Mouse (Mus musculus): ENCODE measurements around the gene Gnb3. TPM values are rescaled to one million over a fixed set of nuclear protein-coding genes. Genes with fewer than 3 reads are reported as not detected.

Gene Gnb3
- 11.1 TPM for polyA plus RNA-seq (2014; fragmentation: Illumina TruSeq; extraction: RNeasy Lipid Tissue Mini Kit (QIAGEN cat#74804); ENCODE audit: low read depth, low replicate concordance)

DNA sequence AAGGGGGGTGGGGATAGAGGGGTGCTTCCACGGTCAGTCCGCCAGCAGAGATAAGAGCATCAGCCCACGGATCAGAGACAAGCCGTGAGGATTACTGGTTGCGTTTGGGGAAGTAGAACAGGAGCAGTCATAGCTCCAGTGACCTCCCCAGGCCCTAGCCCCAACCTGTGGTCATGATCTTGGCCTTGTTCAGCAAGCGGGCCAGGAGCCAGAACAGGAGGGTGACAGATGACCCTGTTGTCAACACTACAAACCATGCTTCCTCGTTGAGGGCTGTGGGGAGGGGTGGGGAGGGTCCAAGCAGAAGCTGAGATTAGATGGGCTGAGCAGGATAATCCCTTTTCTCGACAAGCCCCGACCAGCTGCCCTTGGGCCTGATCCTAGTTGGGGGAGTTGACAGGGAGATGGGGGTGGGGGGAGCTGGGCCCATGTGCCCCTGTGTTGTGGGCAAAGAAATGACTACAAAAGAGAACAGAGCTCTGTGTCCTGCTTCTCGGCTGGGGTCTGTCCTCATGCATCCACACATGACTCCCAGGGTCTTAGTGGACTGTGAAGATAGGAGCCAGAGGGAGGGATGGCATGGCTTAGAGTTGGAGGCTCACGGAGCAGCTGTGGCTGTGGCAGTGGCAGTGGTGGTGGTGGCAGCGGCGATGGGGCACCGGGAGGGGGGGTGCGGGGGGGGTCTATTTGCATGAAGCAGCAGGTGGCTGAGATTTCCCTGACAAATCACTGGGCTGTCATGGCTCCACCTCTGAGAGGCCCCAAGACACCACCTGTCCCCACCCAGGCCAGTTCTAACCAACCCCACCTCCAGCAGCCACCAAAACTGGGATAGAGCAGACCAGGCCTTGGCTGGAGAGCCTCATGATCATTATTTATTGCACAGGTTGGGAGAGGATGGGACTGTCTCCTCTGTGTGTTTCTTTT is at the start of gene Gnb3:
Gnb3 (minus strand) TSS at position 35 of the 927 bp plus-strand sequence.

DNA sequence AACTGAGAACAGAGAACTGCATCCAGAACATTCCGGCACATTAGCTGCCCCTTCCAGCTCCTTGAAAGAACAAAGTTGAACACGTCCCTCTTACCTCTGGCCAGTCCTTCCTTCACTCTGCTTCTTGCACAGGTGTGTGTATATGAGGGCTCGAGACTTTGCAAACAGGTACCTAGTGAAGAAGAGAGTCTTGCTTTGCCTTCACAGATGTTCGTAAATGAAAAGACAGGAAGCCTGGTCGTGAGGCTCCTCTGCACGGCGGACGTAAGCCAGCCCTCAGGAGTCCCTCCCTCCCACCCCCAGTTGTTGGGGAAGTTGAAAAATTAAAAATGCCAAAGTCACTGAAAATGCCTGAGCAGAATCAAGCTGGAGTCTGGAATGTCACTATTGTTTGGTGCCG is 47.9 kb upstream of the Gnb3 start, which contains the start of gene Cd4:
Cd4 (minus strand) TSS at position 236 of the 400 bp plus-strand sequence.

DNA sequence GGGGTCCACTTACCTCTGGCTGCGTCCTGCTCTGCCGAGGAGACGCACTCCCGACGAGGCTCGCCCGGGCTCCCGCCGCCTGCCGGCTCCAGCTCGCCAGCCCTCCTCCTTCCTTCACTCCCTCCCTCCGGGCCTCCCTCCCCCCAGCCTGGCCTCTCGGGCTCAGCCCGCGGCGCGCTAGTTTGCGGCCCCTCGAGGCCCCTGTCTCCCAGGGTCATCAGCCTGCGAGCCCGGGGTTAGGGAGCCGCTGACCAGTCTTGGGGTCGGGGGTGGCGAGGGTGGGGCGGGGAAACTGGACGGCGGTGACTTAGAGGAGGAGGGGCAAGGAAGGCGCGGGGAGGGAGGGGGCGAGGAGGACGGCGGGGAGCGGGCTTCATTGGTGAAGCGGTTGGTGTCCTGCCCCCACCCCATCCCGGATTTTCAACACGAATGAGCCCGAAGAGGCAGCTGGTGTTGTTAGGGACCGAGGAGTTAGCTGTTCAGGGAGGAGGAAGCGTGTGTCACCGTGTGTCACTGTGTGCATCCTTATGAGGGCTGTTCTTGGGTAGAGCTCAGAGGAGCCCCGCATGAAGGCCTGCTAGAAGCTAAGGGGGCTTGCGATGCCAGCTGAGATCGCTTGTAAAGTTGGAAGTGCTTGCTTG is 23.7 kb upstream of the Gnb3 start, which contains the start of gene Gpr162:
Gpr162 (minus strand) TSS at position 326 of the 641 bp plus-strand sequence.

DNA sequence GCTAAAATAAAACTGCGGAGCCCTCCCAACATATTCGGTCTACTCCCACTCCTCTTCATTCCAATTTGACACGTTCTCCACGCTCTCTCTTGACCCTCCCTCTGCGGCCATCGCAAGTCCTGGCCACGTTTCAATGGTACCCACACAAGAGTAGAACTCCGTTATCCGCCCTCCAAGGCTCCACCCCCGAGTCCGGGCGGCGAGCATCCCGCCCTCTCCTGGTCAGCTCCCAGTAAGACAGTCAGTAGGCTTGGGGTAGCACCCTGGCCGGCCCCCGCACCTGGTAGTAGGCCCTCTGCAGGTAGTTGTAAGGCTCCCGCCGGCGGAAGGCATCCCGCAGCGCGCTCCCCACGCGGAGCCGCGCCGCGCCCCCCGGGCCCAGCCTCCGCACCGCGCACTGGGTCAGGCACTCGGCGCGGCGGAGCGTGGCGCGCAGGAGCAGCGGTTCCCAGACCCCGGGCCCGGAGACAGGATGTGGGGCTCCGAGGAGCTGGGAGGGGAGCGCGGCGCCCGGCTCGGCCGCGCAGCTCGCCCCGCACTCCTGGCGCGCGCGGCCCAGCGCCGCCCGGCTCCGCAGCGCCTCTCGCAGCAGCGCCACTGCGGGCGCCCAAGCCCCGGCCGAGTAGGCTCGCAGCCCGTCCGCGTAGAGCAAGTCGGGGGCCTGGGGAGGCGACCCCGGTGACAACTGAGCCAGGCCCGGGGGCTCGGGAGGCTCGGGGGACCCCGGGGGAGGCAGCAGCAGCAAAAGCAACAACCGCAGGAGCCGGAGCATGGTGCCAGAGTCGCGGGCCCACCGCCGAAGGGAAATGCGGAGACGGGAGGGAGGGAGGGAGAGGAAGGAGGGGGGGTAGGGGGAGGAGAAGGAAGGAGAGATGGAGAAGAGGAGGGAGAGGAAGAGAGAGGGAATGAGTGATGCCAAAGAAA is 17.1 kb upstream of the Gnb3 start, which contains the start of gene P3h3:
P3h3 (minus strand) TSS at position 837 of the 924 bp plus-strand sequence.

GRCm38 (mm10) chr6:124828868-124829798 is 10.9 kb downstream of the Gnb3 start, which contains the start of the genes Usp5 and Cdca3:
TSS of gene Usp5 (minus strand) at chr6:124829484.
TSS of gene Cdca3 (plus strand) at chr6:124829547.

GRCm38 (mm10) chr6:124813933-124814332 is 26.1 kb downstream of the Gnb3 start, which contains the start of gene Tpi1:
TSS of gene Tpi1 (minus strand) at chr6:124814296.

DNA sequence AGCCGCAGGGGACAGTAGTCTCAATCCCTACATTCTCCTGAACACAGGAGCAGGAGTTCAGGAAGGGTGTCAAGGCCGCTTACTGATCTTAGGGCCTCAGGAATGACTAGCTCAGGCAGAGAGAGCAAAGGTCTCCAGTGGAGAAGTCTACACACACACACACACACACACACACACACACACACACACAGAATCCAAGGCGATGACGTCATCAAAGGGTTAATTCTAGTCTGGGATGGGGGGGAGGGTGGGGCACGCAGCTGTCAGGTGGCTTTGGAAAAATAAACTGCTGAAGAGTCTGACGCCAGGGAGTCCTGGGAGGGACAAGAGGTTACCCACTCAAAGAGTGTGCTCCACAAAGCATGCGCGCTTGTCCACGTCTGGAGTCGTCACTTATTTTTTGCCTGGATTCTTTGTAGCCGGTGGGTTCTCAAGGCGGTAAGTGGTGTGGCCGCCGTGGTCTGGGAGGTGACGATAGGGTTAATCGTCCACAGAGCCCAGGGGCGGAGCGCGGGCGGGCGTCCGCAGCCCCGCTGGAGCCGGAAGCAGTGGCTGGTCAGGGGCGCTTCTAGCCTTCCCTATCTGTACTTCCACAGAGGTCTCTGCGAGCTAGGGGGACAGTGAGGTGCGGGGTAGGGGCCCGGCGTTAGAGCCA is 31.6 kb downstream of the Gnb3 start, which contains the start of gene Spsb2:
Spsb2 (plus strand) TSS at position 304 of the 655 bp plus-strand sequence.

Other genes with a start within 250 kb of the Gnb3 start
- gene C1s2, start 204.2 kb downstream of the Gnb3 start, polyA plus RNA-seq (2014; fragmentation: Illumina TruSeq; extraction: RNeasy Lipid Tissue Mini Kit (QIAGEN cat#74804); ENCODE audit: low read depth, low replicate concordance), result not detected
- gene Lpcat3, start 177.2 kb downstream of the Gnb3 start, polyA plus RNA-seq (2014; fragmentation: Illumina TruSeq; extraction: RNeasy Lipid Tissue Mini Kit (QIAGEN cat#74804); ENCODE audit: low read depth, low replicate concordance), result 38.0 TPM
- 95.4 TPM for gene Emg1, start 128.1 kb downstream of the Gnb3 start, polyA plus RNA-seq (2014; fragmentation: Illumina TruSeq; extraction: RNeasy Lipid Tissue Mini Kit (QIAGEN cat#74804); ENCODE audit: low read depth, low replicate concordance)
- 219 TPM for gene Phb2, start 127.9 kb downstream of the Gnb3 start, polyA plus RNA-seq (2014; fragmentation: Illumina TruSeq; extraction: RNeasy Lipid Tissue Mini Kit (QIAGEN cat#74804); ENCODE audit: low read depth, low replicate concordance)
- 4.0 TPM for gene Ptpn6, start 101.6 kb downstream of the Gnb3 start, polyA plus RNA-seq (2014; fragmentation: Illumina TruSeq; extraction: RNeasy Lipid Tissue Mini Kit (QIAGEN cat#74804); ENCODE audit: low read depth, low replicate concordance)
- 240 TPM for gene Grcc10, start 98.9 kb downstream of the Gnb3 start, polyA plus RNA-seq (2014; fragmentation: Illumina TruSeq; extraction: RNeasy Lipid Tissue Mini Kit (QIAGEN cat#74804); ENCODE audit: low read depth, low replicate concordance)
- not detected for gene Gm45234, start 84.3 kb downstream of the Gnb3 start, polyA plus RNA-seq (2014; fragmentation: Illumina TruSeq; extraction: RNeasy Lipid Tissue Mini Kit (QIAGEN cat#74804); ENCODE audit: low read depth, low replicate concordance)
- gene Atn1, start 83.8 kb downstream of the Gnb3 start, polyA plus RNA-seq (2014; fragmentation: Illumina TruSeq; extraction: RNeasy Lipid Tissue Mini Kit (QIAGEN cat#74804); ENCODE audit: low read depth, low replicate concordance), result 24.6 TPM
- gene Eno2, start 70.6 kb downstream of the Gnb3 start, polyA plus RNA-seq (2014; fragmentation: Illumina TruSeq; extraction: RNeasy Lipid Tissue Mini Kit (QIAGEN cat#74804); ENCODE audit: low read depth, low replicate concordance), result 1.6 TPM
- gene Lrrc23, start 60.5 kb downstream of the Gnb3 start, polyA plus RNA-seq (2014; fragmentation: Illumina TruSeq; extraction: RNeasy Lipid Tissue Mini Kit (QIAGEN cat#74804); ENCODE audit: low read depth, low replicate concordance), result 2.5 TPM
- 3.0 TPM for gene Spsb2, start 31.6 kb downstream of the Gnb3 start, polyA plus RNA-seq (2014; fragmentation: Illumina TruSeq; extraction: RNeasy Lipid Tissue Mini Kit (QIAGEN cat#74804); ENCODE audit: low read depth, low replicate concordance)
- gene Tpi1, start 26.0 kb downstream of the Gnb3 start, polyA plus RNA-seq (2014; fragmentation: Illumina TruSeq; extraction: RNeasy Lipid Tissue Mini Kit (QIAGEN cat#74804); ENCODE audit: low read depth, low replicate concordance), result 811 TPM
- gene Usp5, start 10.8 kb downstream of the Gnb3 start, polyA plus RNA-seq (2014; fragmentation: Illumina TruSeq; extraction: RNeasy Lipid Tissue Mini Kit (QIAGEN cat#74804); ENCODE audit: low read depth, low replicate concordance), result 65.2 TPM
- 0.58 TPM for gene Cdca3, start 10.7 kb downstream of the Gnb3 start, polyA plus RNA-seq (2014; fragmentation: Illumina TruSeq; extraction: RNeasy Lipid Tissue Mini Kit (QIAGEN cat#74804); ENCODE audit: low read depth, low replicate concordance)
- gene P3h3, start 17.5 kb upstream of the Gnb3 start, polyA plus RNA-seq (2014; fragmentation: Illumina TruSeq; extraction: RNeasy Lipid Tissue Mini Kit (QIAGEN cat#74804); ENCODE audit: low read depth, low replicate concordance), result 17.8 TPM
- 1.1 TPM for gene Gpr162, start 23.7 kb upstream of the Gnb3 start, polyA plus RNA-seq (2014; fragmentation: Illumina TruSeq; extraction: RNeasy Lipid Tissue Mini Kit (QIAGEN cat#74804); ENCODE audit: low read depth, low replicate concordance)
- gene Cd4, start 47.9 kb upstream of the Gnb3 start, polyA plus RNA-seq (2014; fragmentation: Illumina TruSeq; extraction: RNeasy Lipid Tissue Mini Kit (QIAGEN cat#74804); ENCODE audit: low read depth, low replicate concordance), result 0.42 TPM
- 1.6 TPM for gene Lag3, start 71.4 kb upstream of the Gnb3 start, polyA plus RNA-seq (2014; fragmentation: Illumina TruSeq; extraction: RNeasy Lipid Tissue Mini Kit (QIAGEN cat#74804); ENCODE audit: low read depth, low replicate concordance)
- 217 TPM for gene Ptms, start 79.8 kb upstream of the Gnb3 start, polyA plus RNA-seq (2014; fragmentation: Illumina TruSeq; extraction: RNeasy Lipid Tissue Mini Kit (QIAGEN cat#74804); ENCODE audit: low read depth, low replicate concordance)
- gene Mlf2, start 91.1 kb upstream of the Gnb3 start, polyA plus RNA-seq (2014; fragmentation: Illumina TruSeq; extraction: RNeasy Lipid Tissue Mini Kit (QIAGEN cat#74804); ENCODE audit: low read depth, low replicate concordance), result 190 TPM
- 103 TPM for gene Cops7a, start 125.3 kb upstream of the Gnb3 start, polyA plus RNA-seq (2014; fragmentation: Illumina TruSeq; extraction: RNeasy Lipid Tissue Mini Kit (QIAGEN cat#74804); ENCODE audit: low read depth, low replicate concordance)
- 0.86 TPM for gene Pianp, start 156.4 kb upstream of the Gnb3 start, polyA plus RNA-seq (2014; fragmentation: Illumina TruSeq; extraction: RNeasy Lipid Tissue Mini Kit (QIAGEN cat#74804); ENCODE audit: low read depth, low replicate concordance)
- 26.3 TPM for gene Zfp384, start 168.9 kb upstream of the Gnb3 start, polyA plus RNA-seq (2014; fragmentation: Illumina TruSeq; extraction: RNeasy Lipid Tissue Mini Kit (QIAGEN cat#74804); ENCODE audit: low read depth, low replicate concordance)
- gene Ing4, start 199.5 kb upstream of the Gnb3 start, polyA plus RNA-seq (2014; fragmentation: Illumina TruSeq; extraction: RNeasy Lipid Tissue Mini Kit (QIAGEN cat#74804); ENCODE audit: low read depth, low replicate concordance), result 36.6 TPM
- 9.2 TPM for gene Acrbp, start 209.4 kb upstream of the Gnb3 start, polyA plus RNA-seq (2014; fragmentation: Illumina TruSeq; extraction: RNeasy Lipid Tissue Mini Kit (QIAGEN cat#74804); ENCODE audit: low read depth, low replicate concordance)
- not detected for gene Lpar5, start 227.6 kb upstream of the Gnb3 start, polyA plus RNA-seq (2014; fragmentation: Illumina TruSeq; extraction: RNeasy Lipid Tissue Mini Kit (QIAGEN cat#74804); ENCODE audit: low read depth, low replicate concordance)